10 mouse cellular contexts compared by ENCODE assay signal in the genomic region with DNA sequence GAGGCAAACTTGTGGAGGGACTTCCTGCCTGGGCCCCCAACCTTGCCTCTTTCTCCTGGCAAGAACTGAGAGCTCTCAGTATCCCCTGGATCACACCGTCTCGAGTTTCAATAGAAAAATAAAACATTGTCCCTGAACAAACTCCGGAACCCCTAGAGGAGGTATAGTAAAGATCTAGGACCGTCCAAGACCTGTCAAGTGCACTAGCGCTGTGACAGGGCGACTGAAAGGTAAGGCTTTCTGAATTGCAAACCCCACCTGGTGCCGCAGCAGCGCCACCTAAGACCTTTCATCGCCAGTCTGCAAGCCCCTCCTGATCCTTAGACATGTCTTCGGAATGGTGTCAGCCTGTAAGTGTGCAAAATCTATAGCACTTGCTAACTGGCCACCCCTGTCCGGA. TPM values are rescaled to one million over a fixed set of nuclear protein-coding genes. Genes with fewer than 3 reads are reported as not detected.
DNase-seq lines count a peak whose midpoint lies in the region; ATAC-seq and TF ChIP-seq lines count a peak whose summit lies in the region.
"Had no signal": no experiment of that assay in that cellular context is flagged by ENCODE, and none has a peak within 500 bp of the region (broad histone marks: within the 10 kb centered on the region; RNA-seq: fewer than 3 reads in every experiment).

No protein-coding gene starts in this region.

- peaks cover 93% of the 10 kb centered on the region for H3K27me3 ChIP-seq in heart, embryonic 13.5 days (replicated peaks)
- H3K27me3 ChIP-seq in hindbrain, embryonic 10.5 days (ENCODE audit: insufficient read depth, poor library complexity, severe bottlenecking): peaks cover 97% of the 10 kb centered on the region
- peaks cover 39% of the 10 kb centered on the region for H3K27me3 ChIP-seq in midbrain, embryonic 11.5 days (ENCODE audit: control insufficient read depth, insufficient read depth, low read length)

- H3K4me3 ChIP-seq in heart, embryonic 13.5 days: peak overlapping the region; percentile 59
- peak overlapping the region; percentile 45 to 65; a peak in 3 of 4 replicates for H3K4me3 ChIP-seq in ES-E14 (ENCODE audit: insufficient read depth in 1 of 2, low read depth in 1 of 2, low read length in 2 of 2, poor library complexity in 1 of 2, severe bottlenecking in 1 of 2)
- H3K4me3 ChIP-seq in hindbrain, embryonic 10.5 days: peak overlapping the region; percentile 67
- H3K4me3 ChIP-seq in midbrain, embryonic 11.5 days (ENCODE audit: low read depth, low read length): peak overlapping the region; percentile 44

- H3K36me3 ChIP-seq in heart, embryonic 13.5 days: no peaks in the 10 kb centered on the region
- no peaks in the 10 kb centered on the region for H3K36me3 ChIP-seq in ES-E14 (ENCODE audit: control insufficient read depth, insufficient read depth, low read length, poor library complexity, severe bottlenecking)
- 0 out of 2 replicates have a peak, but pooled peaks cover 3% of the 10 kb centered on the region for H3K36me3 ChIP-seq in hindbrain, embryonic 10.5 days
- H3K36me3 ChIP-seq in midbrain, embryonic 11.5 days (ENCODE audit: control insufficient read depth, insufficient read depth, low read length): no peaks in the 10 kb centered on the region

- no peak for ATAC-seq in heart, embryonic 13.5 days (ENCODE audit: extremely low read depth, insufficient number of reproducible peaks, low FRiP score, low TSS enrichment)
- ATAC-seq in midbrain, embryonic 11.5 days (ENCODE audit: low FRiP score): peak; percentile 2; the same call in 1 of the 2 replicates

- H3K4me1 ChIP-seq in heart, embryonic 13.5 days: peaks cover 23% of the 10 kb centered on the region
- no peaks in the 10 kb centered on the region for H3K4me1 ChIP-seq in ES-E14 (ENCODE audit: control insufficient read depth in 2 of 2, insufficient read depth in 2 of 2, low read length in 2 of 2, poor library complexity in 1 of 2)
- H3K4me1 ChIP-seq in hindbrain, embryonic 10.5 days (replicated peaks): peaks cover 48% of the 10 kb centered on the region
- H3K4me1 ChIP-seq in midbrain, embryonic 11.5 days (ENCODE audit: control insufficient read depth, insufficient read depth, low read length): peaks cover 42% of the 10 kb centered on the region

- no peak overlapping the region for H3K27ac ChIP-seq in heart, embryonic 13.5 days (replicated peaks)
- no peak overlapping the region for H3K27ac ChIP-seq in ES-E14 (ENCODE audit: insufficient read depth, low read depth, low read length, poor library complexity, severe bottlenecking)
- no peak overlapping the region; the same call in 1 of the 2 replicates for H3K27ac ChIP-seq in hindbrain, embryonic 10.5 days
- H3K27ac ChIP-seq in midbrain, embryonic 11.5 days (ENCODE audit: low read depth, low read length): no peak overlapping the region

- peak overlapping the region; percentile 89 for H3K4me2 ChIP-seq in heart, embryonic 13.5 days
- peak overlapping the region; percentile 87 for H3K4me2 ChIP-seq in midbrain, embryonic 11.5 days

- WGBS in heart, embryonic 13.5 days: 4% methylated on average over 11 of the region's 11 CpGs
- whole genome bisulfite sequencing in hindbrain, embryonic 10.5 days: 6% methylated on average over 11 of the region's 11 CpGs
- WGBS in midbrain, embryonic 11.5 days: 4% methylated on average over 11 of the region's 11 CpGs

- H3K9me3 ChIP-seq in heart, embryonic 13.5 days: no peaks in the 10 kb centered on the region
- no peaks in the 10 kb centered on the region for H3K9me3 ChIP-seq in ES-E14 (ENCODE audit: control insufficient read depth, insufficient read depth, low read depth, low read length)
- H3K9me3 ChIP-seq in hindbrain, embryonic 10.5 days: no peaks in the 10 kb centered on the region
- H3K9me3 ChIP-seq in midbrain, embryonic 11.5 days (ENCODE audit: control insufficient read depth, low read length): no peaks in the 10 kb centered on the region

- H3K9ac ChIP-seq in heart, embryonic 13.5 days: peak overlapping the region; percentile 75
- H3K9ac ChIP-seq in ES-E14 (ENCODE audit: insufficient read depth, low read depth, low read length, poor library complexity, severe bottlenecking): no peak overlapping the region
- H3K9ac ChIP-seq in midbrain, embryonic 11.5 days (ENCODE audit: low read length): no peak overlapping the region

- DNase-seq in heart, postnatal 4 days: no peak
- no peak for DNase-seq in ES-E14 (ENCODE audit: low read depth, low spot score)
- no peak for DNase-seq in hindbrain, embryonic 10.5 days (ENCODE audit: low spot score)
- DNase-seq in midbrain, embryonic 11.5 days (ENCODE audit: low spot score, missing footprints): peak; percentile 95
- no peak for DNase-seq in cerebellum, adult 8-10 months
- DNase-seq in thymus, postnatal 10 days (ENCODE audit: low spot score in 2 of 2): no peak
- DNase-seq in testis, postnatal 14 days (ENCODE audit: low spot score): no peak

- in situ Hi-C loops in ES-E14 (cut with MboI; ENCODE audit: low sequenced_read_pairs in 2 of 2, unreplicated experiment in 2 of 2): loop anchor here in 1 of 2 experiments (10.0 kb wide), 1 partner anchor 868 kb away; a partner anchor contains a TSS

TF ChIP-seq in ES-E14, 5 proteins besides CTCF, POLR2A, EP300 and RAD21:
- TF ChIP-seq ZNF384 (IDR thresholded peaks at IDR 0.05; ENCODE audit: low read depth, low read length): no peak
- TF ChIP-seq CHD2 (IDR thresholded peaks at IDR 0.05; ENCODE audit: low read depth, low read length): no peak

RNA-seq across cellular contexts. Expression of a gene that starts 1.0 kb away (rescaled TPM):
- polyA plus RNA-seq in heart, embryonic 13.5 days (2015; fragmentation: Nextera tagmentation; extraction: Ambion mirVana): 1.8 and 2.2 TPM in 2 replicates
- not detected for total RNA-seq in heart, postnatal 4 days (2021)
- total RNA-seq in ES-E14 (2012; rRNA removed): not detected in 2 replicates
- 0.90 and 0.99 TPM in 2 replicates for polyA plus RNA-seq in hindbrain, embryonic 10.5 days (2016; fragmentation: Nextera tagmentation; extraction: Ambion mirVana)
- polyA plus RNA-seq in midbrain, embryonic 11.5 days (2014; fragmentation: Nextera tagmentation; extraction: Ambion mirVana): 2.3 and 2.6 TPM in 2 replicates
- total RNA-seq: adrenal gland, adult 18-20 months; common myeloid progenitor, adult 5-6 weeks had no signal
